Mouse (Mus musculus): ENCODE measurements around the gene Tmem184b. TPM values are rescaled to one million over a fixed set of nuclear protein-coding genes. Genes with fewer than 3 reads are reported as not detected.

Tmem184b gene
- polyA plus RNA-seq, 1 experiment = 0.44 TPM

- Histone ChIP-seq H3K36me3 (ENCODE audit: control insufficient read depth) (peaks cover 14% of the 10 kb centered on the region), H3K27me3 (ENCODE audit: control insufficient read depth) (no peaks in the 10 kb centered on the region)
- TF ChIP-seq TAL1 (IDR thresholded peaks at IDR 0.05; ENCODE audit: low read length) (no peak), GATA1 (IDR thresholded peaks at IDR 0.05; ENCODE audit: low read length) (no peak)
These were observed 19.4 kb upstream of the Tmem184b start for GRCm38 (mm10) chr15:79422715-79423243.

GRCm38 (mm10) chr15:79418677-79419076 lies 15.3 kb upstream of the Tmem184b start:
- Histone ChIP-seq H3K27me3 (ENCODE audit: control insufficient read depth) (no peaks in the 10 kb centered on the region), H3K4me1 (ENCODE audit: control insufficient read depth) (no peaks in the 10 kb centered on the region), H3K9me3 (ENCODE audit: control insufficient read depth, low read length) (no peaks in the 10 kb centered on the region), H3K36me3 (ENCODE audit: control insufficient read depth) (no peaks in the 10 kb centered on the region; the same call in 1 of the 2 replicates), H3K4me3 (replicated peaks) (no peak overlapping the region)
- no peak for TF ChIP-seq GATA1 (IDR thresholded peaks at IDR 0.05; ENCODE audit: low read length)
- no peak for TF ChIP-seq TAL1 (IDR thresholded peaks at IDR 0.05; ENCODE audit: low read length)

More at GRCm38 (mm10) chr15:79422715-79423243, 19.4 kb upstream of the Tmem184b start:
- Histone ChIP-seq H3K9me3 (ENCODE audit: control insufficient read depth, low read length) (no peaks in the 10 kb centered on the region), H3K4me3 (replicated peaks) (no peak overlapping the region), H3K4me1 (ENCODE audit: control insufficient read depth) (no peaks in the 10 kb centered on the region)

- H3K4me1 ChIP-seq (ENCODE audit: control insufficient read depth) = no peaks in the 10 kb centered on the region
- H3K36me3 ChIP-seq (ENCODE audit: control insufficient read depth) = no peaks in the 10 kb centered on the region; the same call in 1 of the 2 replicates
- no peaks in the 10 kb centered on the region for H3K9me3 ChIP-seq (ENCODE audit: control insufficient read depth, low read length)
These were observed 14.9 kb upstream of the Tmem184b start for GRCm38 (mm10) chr15:79418265-79418664.

GRCm38 (mm10) chr15:79417379-79417778 lies 14.0 kb upstream of the Tmem184b start:
- Histone ChIP-seq H3K36me3 (ENCODE audit: control insufficient read depth) (no peaks in the 10 kb centered on the region; the same call in 1 of the 2 replicates), H3K4me3 (replicated peaks) (no peak overlapping the region), H3K27me3 (ENCODE audit: control insufficient read depth) (no peaks in the 10 kb centered on the region), H3K4me1 (ENCODE audit: control insufficient read depth) (no peaks in the 10 kb centered on the region), H3K9me3 (ENCODE audit: control insufficient read depth, low read length) (no peaks in the 10 kb centered on the region)
- no peak for TF ChIP-seq GATA1 (IDR thresholded peaks at IDR 0.05; ENCODE audit: low read length)
- no peak for TF ChIP-seq TAL1 (IDR thresholded peaks at IDR 0.05; ENCODE audit: low read length)

More at GRCm38 (mm10) chr15:79418265-79418664, 14.9 kb upstream of the Tmem184b start:
- TF ChIP-seq GATA1 (IDR thresholded peaks at IDR 0.05; ENCODE audit: low read length) = no peak
- no peak for TF ChIP-seq TAL1 (IDR thresholded peaks at IDR 0.05; ENCODE audit: low read length)
- Histone ChIP-seq H3K4me3 (replicated peaks) (no peak overlapping the region), H3K27me3 (ENCODE audit: control insufficient read depth) (no peaks in the 10 kb centered on the region)

GRCm38 (mm10) chr15:79416460-79417085 lies 13.2 kb upstream of the Tmem184b start:
- no peaks in the 10 kb centered on the region for H3K9me3 ChIP-seq (ENCODE audit: control insufficient read depth, low read length)
- H3K4me1 ChIP-seq (ENCODE audit: control insufficient read depth) = no peaks in the 10 kb centered on the region
- H3K4me3 ChIP-seq (replicated peaks) = no peak overlapping the region
- TF ChIP-seq TAL1 (IDR thresholded peaks at IDR 0.05; ENCODE audit: low read length) (no peak), GATA1 (IDR thresholded peaks at IDR 0.05; ENCODE audit: low read length) (no peak)
- no peaks in the 10 kb centered on the region; the same call in 1 of the 2 replicates for H3K36me3 ChIP-seq (ENCODE audit: control insufficient read depth)
- no peaks in the 10 kb centered on the region for H3K27me3 ChIP-seq (ENCODE audit: control insufficient read depth)

- Histone ChIP-seq H3K4me1 (ENCODE audit: control insufficient read depth) (no peaks in the 10 kb centered on the region), H3K36me3 (ENCODE audit: control insufficient read depth) (no peaks in the 10 kb centered on the region), H3K4me3 (replicated peaks) (no peak overlapping the region), H3K27me3 (ENCODE audit: control insufficient read depth) (no peaks in the 10 kb centered on the region), H3K9me3 (ENCODE audit: control insufficient read depth, low read length) (no peaks in the 10 kb centered on the region)
- TF ChIP-seq TAL1 (IDR thresholded peaks at IDR 0.05; ENCODE audit: low read length) (no peak), GATA1 (IDR thresholded peaks at IDR 0.05; ENCODE audit: low read length) (no peak)
These were observed 11.1 kb upstream of the Tmem184b start for GRCm38 (mm10) chr15:79414513-79414912.

- Histone ChIP-seq H3K4me3 (replicated peaks) (no peak overlapping the region), H3K4me1 (ENCODE audit: control insufficient read depth) (no peaks in the 10 kb centered on the region), H3K9me3 (ENCODE audit: control insufficient read depth, low read length) (no peaks in the 10 kb centered on the region), H3K36me3 (ENCODE audit: control insufficient read depth) (no peaks in the 10 kb centered on the region), H3K27me3 (ENCODE audit: control insufficient read depth) (no peaks in the 10 kb centered on the region)
- TF ChIP-seq GATA1 (IDR thresholded peaks at IDR 0.05; ENCODE audit: low read length) (no peak), TAL1 (IDR thresholded peaks at IDR 0.05; ENCODE audit: low read length) (no peak)
These were observed 10.4 kb upstream of the Tmem184b start for GRCm38 (mm10) chr15:79413802-79414201.

- H3K4me3 ChIP-seq (replicated peaks) = no peak overlapping the region
- H3K4me1 ChIP-seq (ENCODE audit: control insufficient read depth) = no peaks in the 10 kb centered on the region
- no peaks in the 10 kb centered on the region for H3K36me3 ChIP-seq (ENCODE audit: control insufficient read depth)
- H3K27me3 ChIP-seq (ENCODE audit: control insufficient read depth) = peaks cover 2% of the 10 kb centered on the region; the same call in 1 of the 2 replicates
- no peaks in the 10 kb centered on the region for H3K9me3 ChIP-seq (ENCODE audit: control insufficient read depth, low read length)
- TF ChIP-seq TAL1 (IDR thresholded peaks at IDR 0.05; ENCODE audit: low read length) = no peak
- no peak for TF ChIP-seq GATA1 (IDR thresholded peaks at IDR 0.05; ENCODE audit: low read length)
These were observed 9.8 kb upstream of the Tmem184b start for GRCm38 (mm10) chr15:79413201-79413600.

GRCm38 (mm10) chr15:79411363-79412065 lies 8.1 kb upstream of the Tmem184b start:
- Histone ChIP-seq H3K9me3 (ENCODE audit: control insufficient read depth, low read length) (no peaks in the 10 kb centered on the region), H3K36me3 (ENCODE audit: control insufficient read depth) (no peaks in the 10 kb centered on the region), H3K27me3 (ENCODE audit: control insufficient read depth) (peaks cover 2% of the 10 kb centered on the region; the same call in 1 of the 2 replicates), H3K4me1 (ENCODE audit: control insufficient read depth) (no peaks in the 10 kb centered on the region), H3K4me3 (replicated peaks) (no peak overlapping the region)
- no peak for TF ChIP-seq TAL1 (IDR thresholded peaks at IDR 0.05; ENCODE audit: low read length)
- TF ChIP-seq GATA1 (IDR thresholded peaks at IDR 0.05; ENCODE audit: low read length) = no peak
